Mouse (Mus musculus): ENCODE results near the gene Cbarp. TPM values are rescaled to one million over a fixed set of nuclear protein-coding genes. Genes with fewer than 3 reads are reported as not detected.

Gene Cbarp
- polyA plus RNA-seq, 1 experiment from 2014 or later = 30.0 TPM

DNA sequence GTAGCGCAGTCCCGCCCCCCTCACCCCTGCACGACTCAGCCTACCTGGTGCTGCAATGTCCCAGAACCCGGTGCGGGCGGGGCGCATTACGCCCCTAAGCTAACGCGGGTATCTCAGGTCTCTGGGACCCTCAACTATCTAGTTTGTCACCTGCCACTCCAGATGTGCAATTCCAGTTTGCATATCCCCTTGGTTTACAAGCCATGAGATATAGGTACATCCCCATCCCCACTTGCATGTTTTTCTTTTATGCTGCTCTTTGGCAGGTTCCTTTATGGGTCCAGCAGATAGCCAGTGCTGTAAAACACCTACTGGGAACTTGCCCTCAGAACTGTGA, 1.2 kb downstream of the Cbarp start:
- TF ChIP-seq CTCF (IDR thresholded peaks at IDR 0.05) = no peak
- in situ Hi-C loops (cut with MboI; ENCODE audit: low pct_unique_long_range_greater_than_20kb) = no loop called here
- DNase-seq (ENCODE audit: low read depth, low spot score) (no peak), ATAC-seq (no peak)
- CTCF ChIA-PET = interaction anchor here (1.3 to 5.2 kb wide), 2 partner anchors 9 to 154 kb away, joined by 4 to 46 read pairs; partner anchors contain the start of gene Tmem259
- H3K27me3 ChIP-seq = no peaks in the 10 kb centered on the region
- POLR2A ChIA-PET = interaction anchor here (0.6 to 2.3 kb wide), 5 partner anchors 22 to 153 kb away, joined by 3 to 6 read pairs (median 4); no protein-coding TSS in a partner anchor

DNA sequence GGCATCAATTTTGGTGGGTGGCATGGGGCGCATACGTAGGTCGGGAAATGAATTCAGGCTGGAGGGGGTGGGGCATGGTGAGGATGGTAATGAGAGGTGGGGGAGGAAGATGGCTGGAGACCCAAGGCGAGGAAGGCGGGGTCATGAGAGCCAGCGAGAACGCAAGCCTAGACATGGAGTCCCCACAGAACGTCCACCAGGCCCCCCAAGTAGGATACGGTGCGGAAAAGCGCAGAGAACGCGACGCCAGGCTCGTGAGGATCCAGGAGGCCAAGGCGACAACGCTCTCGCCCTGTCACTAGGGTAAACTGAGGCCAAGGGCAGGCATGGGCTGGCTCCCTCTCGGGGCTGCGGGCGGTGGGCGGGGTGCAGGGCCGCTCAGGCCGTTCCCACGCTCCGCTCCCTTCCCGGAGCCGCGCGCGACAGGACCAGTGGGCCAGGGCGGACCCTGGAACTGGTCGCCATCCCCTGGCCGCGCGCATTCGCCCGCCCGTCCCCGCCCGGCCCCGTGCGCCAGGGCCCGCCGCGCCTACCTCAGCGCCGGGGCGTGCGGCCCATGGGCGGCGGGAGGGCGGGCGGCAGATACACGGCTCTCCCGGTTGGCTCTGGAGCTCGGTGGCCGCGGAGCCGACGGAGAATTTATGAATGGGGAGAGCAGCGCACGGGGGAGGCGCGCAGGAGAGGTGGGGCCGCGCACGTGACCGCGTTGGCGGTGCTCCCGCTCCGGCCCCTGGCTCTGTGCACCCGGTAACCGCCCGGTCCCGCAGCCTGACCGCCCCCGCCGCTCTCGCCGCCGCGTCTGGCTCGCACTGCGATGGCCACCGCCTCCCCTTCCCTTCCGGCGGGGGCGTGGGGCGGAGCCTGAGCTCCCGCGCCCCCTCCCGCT, 1.8 kb downstream of the Cbarp start, which contains the start of gene Atp5d:
Gene Atp5d, plus strand, starts transcription at position 80 of the 886 bp plus-strand sequence.
- no peaks in the 10 kb centered on the region for H3K27me3 ChIP-seq
- ATAC-seq = no peak
- TF ChIP-seq CTCF (IDR thresholded peaks at IDR 0.05) = no peak
- in situ Hi-C loops (cut with MboI; ENCODE audit: low pct_unique_long_range_greater_than_20kb) = no loop called here
- POLR2A ChIA-PET = interaction anchor here (0.6 to 2.3 kb wide), 5 partner anchors 21 to 153 kb away, joined by 3 to 6 read pairs (median 4); no protein-coding TSS in a partner anchor
- no peak for DNase-seq (ENCODE audit: low read depth, low spot score)
- CTCF ChIA-PET = interaction anchor here (1.3 to 5.2 kb wide), 2 partner anchors 9 to 153 kb away, joined by 4 to 46 read pairs; partner anchors contain the start of gene Tmem259

DNA sequence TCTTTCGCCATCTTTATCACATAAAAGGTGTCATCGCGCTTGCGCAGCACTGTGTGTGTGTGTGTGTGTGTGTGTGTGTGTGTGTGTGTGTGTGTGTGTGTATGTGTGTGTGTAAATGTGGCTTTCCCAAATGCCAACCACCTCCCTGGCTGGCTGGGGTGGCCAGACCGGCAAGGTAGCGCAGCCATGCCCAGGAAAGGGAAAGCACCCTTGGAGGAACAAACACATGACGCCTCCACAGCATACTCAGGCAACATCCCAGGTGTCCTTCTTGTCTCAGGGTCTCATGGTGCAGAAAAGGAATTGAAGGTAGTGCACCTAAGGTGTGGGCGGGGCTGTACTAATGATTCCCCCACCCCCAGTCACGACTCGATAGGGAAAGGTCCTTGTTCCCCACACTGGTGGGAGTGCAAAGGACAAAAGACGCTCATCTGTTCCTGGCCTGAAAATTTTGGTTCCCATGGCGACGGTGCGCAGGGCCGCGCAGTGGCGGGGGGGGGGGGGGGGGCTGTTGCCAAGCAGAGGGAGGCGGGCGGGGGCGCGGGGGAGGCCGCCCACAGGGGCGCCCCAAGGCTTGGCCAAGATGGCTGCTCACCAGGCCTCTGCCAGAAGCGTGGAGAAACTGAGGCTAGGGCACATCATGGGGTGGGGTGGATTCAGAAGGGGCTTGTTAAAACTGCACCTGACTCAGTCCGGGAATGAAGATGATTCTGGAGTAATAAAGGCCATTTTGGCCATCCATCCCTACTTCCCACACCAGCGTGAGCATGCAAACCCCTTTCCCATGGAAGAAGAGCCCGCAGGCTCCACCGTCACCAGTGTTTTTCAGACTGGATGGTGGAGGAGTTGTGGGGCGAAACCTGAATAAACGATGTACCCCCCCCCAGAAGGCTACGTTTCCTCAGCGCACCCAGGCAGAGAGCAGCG, 2.7 kb downstream of the Cbarp start:
- in situ Hi-C loops (cut with MboI; ENCODE audit: low pct_unique_long_range_greater_than_20kb) = no loop called here
- no peak for TF ChIP-seq CTCF (IDR thresholded peaks at IDR 0.05)
- no peaks in the 10 kb centered on the region for H3K27me3 ChIP-seq
- ChIA-PET CTCF (no interaction called here), POLR2A (no interaction called here)
- DNase-seq (ENCODE audit: low read depth, low spot score) = no peak
- no peak for ATAC-seq

DNA sequence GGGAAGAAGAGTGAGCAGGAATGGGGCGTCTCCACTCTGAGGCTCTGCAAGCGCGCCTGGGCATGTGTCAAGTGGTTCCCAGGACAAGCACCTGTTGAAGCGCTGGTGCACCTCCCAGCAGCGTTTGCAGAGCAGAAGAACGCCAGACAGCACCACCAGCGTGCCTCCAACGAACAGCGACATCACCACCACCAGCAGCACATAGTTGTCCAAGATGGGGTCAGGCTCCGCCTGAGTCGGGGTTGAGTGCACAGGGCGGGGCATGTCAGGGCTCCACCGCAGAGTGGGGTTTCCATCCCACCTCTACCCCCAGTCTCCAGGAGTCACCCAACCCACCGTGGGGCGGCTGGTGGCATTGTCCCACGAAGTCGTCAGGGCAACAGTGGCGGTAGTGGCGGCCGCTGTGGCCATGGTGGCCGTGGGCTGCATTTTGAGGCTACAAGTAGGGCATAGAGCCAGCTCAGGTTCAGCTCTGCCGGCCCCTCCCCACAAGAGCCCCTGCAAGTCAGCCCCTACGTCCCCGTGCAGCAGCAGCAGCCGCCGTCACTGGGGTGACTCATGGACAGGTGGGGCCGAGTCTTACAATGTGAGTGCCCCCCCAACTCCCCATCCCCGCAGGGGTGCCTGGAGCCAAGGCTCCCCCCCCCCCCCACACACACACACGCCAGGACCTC, 3.5 kb downstream of the Cbarp start:
- in situ Hi-C loops (cut with MboI; ENCODE audit: low pct_unique_long_range_greater_than_20kb) = no loop called here
- no peak for TF ChIP-seq CTCF (IDR thresholded peaks at IDR 0.05)
- no peaks in the 10 kb centered on the region for H3K27me3 ChIP-seq
- DNase-seq (ENCODE audit: low read depth, low spot score) = no peak
- ChIA-PET CTCF (no interaction called here), POLR2A (no interaction called here)
- no peak for ATAC-seq

DNA sequence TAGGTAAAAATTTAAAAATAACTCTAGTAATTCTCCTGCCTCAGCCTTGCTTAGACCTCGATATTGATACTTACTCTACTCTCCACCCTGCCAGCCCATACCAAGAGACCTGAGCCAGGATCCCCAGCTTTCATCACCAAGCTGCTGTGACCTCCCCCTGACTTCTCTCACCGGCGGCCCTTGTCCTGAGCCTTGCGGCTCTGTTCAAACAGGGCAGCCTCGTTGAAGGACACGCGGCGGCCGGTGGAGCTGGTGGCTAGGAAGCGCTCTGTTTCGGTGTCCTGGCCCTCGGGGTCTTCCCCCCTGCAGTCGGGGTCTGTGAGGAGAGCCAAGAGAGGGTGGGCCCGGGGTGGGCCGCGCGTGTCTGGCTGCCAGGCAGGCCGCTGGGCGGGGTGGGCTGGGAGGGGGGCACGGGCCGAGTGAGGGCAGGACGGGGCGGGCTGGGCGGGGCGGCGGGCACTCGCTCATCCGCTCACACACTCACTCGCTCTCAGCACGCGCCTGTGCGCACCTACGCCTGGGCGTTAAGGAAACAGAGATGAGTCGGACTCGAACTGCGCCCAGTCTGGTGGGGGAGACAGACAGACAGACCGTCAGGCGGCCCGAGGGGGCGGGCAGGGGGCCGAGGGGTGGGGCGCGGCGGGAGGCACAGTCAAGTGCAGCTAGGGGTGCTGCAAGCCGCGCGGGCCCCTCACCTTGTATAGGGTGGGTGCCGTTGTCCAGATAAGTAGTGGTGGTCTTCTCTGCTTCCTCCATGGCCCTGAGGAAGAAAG, 4.3 kb downstream of the Cbarp start:
- DNase-seq (ENCODE audit: low read depth, low spot score) (no peak), ATAC-seq (no peak)
- no peak for TF ChIP-seq CTCF (IDR thresholded peaks at IDR 0.05)
- CTCF ChIA-PET = interaction anchor here (1.3 kb wide), 1 partner anchor 37 kb away, joined by 3 read pairs; no protein-coding TSS in a partner anchor
- in situ Hi-C loops (cut with MboI; ENCODE audit: low pct_unique_long_range_greater_than_20kb) = no loop called here
- no peaks in the 10 kb centered on the region for H3K27me3 ChIP-seq
- POLR2A ChIA-PET = no interaction called here

DNA sequence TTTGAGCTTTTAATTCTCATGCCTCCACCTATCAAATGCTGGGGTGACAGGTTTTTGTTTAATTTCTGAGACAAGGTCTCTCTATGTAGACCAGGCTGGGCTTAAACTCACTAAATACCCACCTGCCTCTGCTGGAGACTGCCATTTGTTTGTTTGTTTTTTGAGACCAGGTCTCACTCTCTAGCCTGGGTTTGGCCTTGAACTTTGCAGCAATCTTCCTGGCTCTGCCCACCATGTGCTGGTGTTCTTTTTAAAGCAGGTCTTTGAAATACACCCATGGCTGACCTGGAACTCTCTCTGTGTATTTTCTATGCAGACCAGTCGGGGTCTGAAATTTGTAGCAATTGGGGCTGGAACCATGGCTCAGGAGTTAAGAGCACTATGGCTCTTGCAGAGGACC, 5.0 kb downstream of the Cbarp start:
- ATAC-seq (no peak), DNase-seq (ENCODE audit: low read depth, low spot score) (no peak)
- ChIA-PET POLR2A (no interaction called here), CTCF (interaction anchor here (0.8 to 1.3 kb wide), 3 partner anchors 17 to 151 kb away, joined by 3 read pairs; no protein-coding TSS in a partner anchor)
- H3K27me3 ChIP-seq = no peaks in the 10 kb centered on the region
- TF ChIP-seq CTCF (IDR thresholded peaks at IDR 0.05) = no peak
- in situ Hi-C loops (cut with MboI; ENCODE audit: low pct_unique_long_range_greater_than_20kb) = no loop called here

DNA sequence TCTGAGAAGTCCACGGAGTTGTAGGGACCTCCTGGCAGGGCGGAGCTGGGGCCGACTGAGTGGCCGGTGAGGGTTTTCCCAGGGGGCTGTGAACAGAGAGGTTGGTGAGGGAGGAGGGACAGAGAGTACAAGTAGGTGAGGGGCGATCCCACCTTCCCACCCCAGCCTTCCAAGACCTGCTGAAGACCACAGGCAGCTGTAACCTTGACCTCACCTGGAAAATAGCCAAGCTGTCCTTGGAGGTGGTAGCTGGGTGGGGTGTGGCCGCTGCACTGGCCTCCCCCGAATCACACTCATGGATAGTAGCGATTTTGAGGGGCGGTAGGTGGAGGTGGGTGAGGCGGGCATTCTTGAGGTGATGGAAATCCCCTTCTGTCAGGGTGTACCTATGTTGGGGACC, 5.5 kb downstream of the Cbarp start:
- CTCF ChIA-PET = interaction anchor here (0.8 to 2.3 kb wide), 3 partner anchors 16 to 175 kb away, joined by 3 to 6 read pairs (median 3); partner anchors contain the start of gene Wdr18
- no peak for ATAC-seq
- POLR2A ChIA-PET = interaction anchor here (1.0 kb wide), 1 partner anchor 150 kb away, joined by 3 read pairs; no protein-coding TSS in a partner anchor
- H3K27me3 ChIP-seq = no peaks in the 10 kb centered on the region
- in situ Hi-C loops (cut with MboI; ENCODE audit: low pct_unique_long_range_greater_than_20kb) = no loop called here
- DNase-seq (ENCODE audit: low read depth, low spot score) = no peak
- no peak for TF ChIP-seq CTCF (IDR thresholded peaks at IDR 0.05)

DNA sequence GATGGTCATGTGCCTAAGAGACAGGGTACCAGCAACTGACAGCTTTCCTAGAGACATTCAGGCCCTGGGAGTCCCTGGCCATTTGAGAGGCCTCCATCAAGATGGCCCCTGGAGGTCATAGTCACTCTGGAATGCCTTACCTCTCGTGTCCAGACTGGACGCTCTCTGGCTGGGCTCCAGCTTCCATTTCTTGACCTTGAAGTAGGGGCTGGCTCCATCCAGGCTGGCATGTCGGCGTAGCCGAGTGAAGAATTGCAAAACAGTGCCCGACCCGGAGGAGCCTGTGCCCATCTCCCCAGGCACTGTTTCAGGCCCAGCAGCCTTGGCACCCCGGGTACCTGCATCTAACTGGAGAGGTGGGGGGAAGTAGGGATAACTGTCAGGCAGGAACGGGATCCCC, 6.2 kb downstream of the Cbarp start:
- CTCF ChIA-PET = interaction anchor here (1.0 to 2.3 kb wide), 4 partner anchors 14 to 175 kb away, joined by 3 to 6 read pairs (median 4); partner anchors contain the start of gene Wdr18
- H3K27me3 ChIP-seq = no peaks in the 10 kb centered on the region
- no peak for TF ChIP-seq CTCF (IDR thresholded peaks at IDR 0.05)
- POLR2A ChIA-PET = interaction anchor here (0.9 to 2.2 kb wide), 3 partner anchors 11 to 149 kb away, joined by 3 to 8 read pairs (median 3); no protein-coding TSS in a partner anchor
- DNase-seq (ENCODE audit: low read depth, low spot score) (no peak), ATAC-seq (no peak)
- in situ Hi-C loops (cut with MboI; ENCODE audit: low pct_unique_long_range_greater_than_20kb) = no loop called here

DNA sequence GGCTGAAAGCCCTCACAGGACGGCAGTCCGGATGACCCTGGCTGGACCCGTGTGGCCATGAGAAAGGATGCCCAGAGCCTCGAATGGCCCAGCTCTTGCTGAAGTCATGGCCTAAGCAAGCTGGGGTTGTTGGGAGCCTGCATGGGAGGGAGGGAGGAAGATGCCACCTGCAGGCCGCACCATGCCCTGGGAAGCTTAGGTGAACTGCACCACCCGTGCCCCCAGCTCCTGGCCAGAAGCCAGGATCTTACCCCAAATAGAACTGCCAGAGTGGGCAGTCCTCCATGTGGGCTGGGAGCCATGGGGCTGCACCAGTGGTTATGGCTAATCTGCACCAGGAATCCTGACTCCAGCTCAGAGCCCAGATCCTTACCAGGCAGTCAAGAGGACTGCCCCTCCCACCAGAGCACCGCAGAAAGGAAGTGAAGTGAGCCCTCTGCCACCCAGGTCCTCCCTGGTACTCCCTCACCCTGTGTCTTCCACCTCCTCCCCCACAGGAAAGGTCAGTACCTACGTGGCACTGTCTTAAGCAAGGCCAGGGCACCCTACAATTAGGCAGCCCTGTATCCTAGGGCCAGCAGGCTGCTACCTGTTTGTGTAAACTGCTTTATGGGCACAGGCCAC, 7.3 kb downstream of the Cbarp start:
- CTCF ChIA-PET = interaction anchor here (0.9 to 2.3 kb wide), 4 partner anchors 17 to 173 kb away, joined by 3 to 6 read pairs (median 4); partner anchors contain the start of genes Tmem259 and Wdr18
- POLR2A ChIA-PET = interaction anchor here (0.8 to 2.2 kb wide), 3 partner anchors 10 to 148 kb away, joined by 3 to 8 read pairs (median 3); no protein-coding TSS in a partner anchor
- DNase-seq (ENCODE audit: low read depth, low spot score) (no peak), ATAC-seq (no peak)
- no peaks in the 10 kb centered on the region for H3K27me3 ChIP-seq
- TF ChIP-seq CTCF (IDR thresholded peaks at IDR 0.05) = no peak
- in situ Hi-C loops (cut with MboI; ENCODE audit: low pct_unique_long_range_greater_than_20kb) = no loop called here
